Mouse (Mus musculus) MEL (cell line): Measurements from ENCODE around the gene Gm49387.

Experiments
- CTCF ChIP-seq, 3 experiments: IDR thresholded peaks in 2 of 3; conservative IDR thresholded peaks in 1 of 3; 2 replicates each; pipeline ENCODE4 v1.5.1; 2011 to 2012; ENCODE audit warnings: low read length in 3 of 3, low read depth in 2 of 3, mild to moderate bottlenecking in 2 of 3, improper control_type of control experiment in 1 of 3, inconsistent platforms in 1 of 3, mixed read lengths in 1 of 3, moderate library complexity in 1 of 3; ENCODE audit not compliant: control insufficient read depth in 1 of 3, insufficient read depth in 1 of 3, poor library complexity in 1 of 3, severe bottlenecking in 1 of 3
- E2F4 ChIP-seq: IDR thresholded peaks from 2 replicates; pipeline ENCODE4 v1.6.1; 2011; ENCODE audit warnings: low read depth, low read length, improper control_type of control experiment, borderline replicate concordance
- ELF1 ChIP-seq: IDR thresholded peaks from 2 replicates; pipeline ENCODE4 v1.6.1; 2014; ENCODE audit warnings: low read depth, mild to moderate bottlenecking, inconsistent platforms, low read length, improper control_type of control experiment, moderate library complexity
- EP300 ChIP-seq, 2 experiments: IDR thresholded peaks; 2 replicates each; pipeline ENCODE4 v1.6.1; 2011; ENCODE audit warnings: improper control_type of control experiment in 2 of 2, low read length in 2 of 2, low read depth in 1 of 2, mild to moderate bottlenecking in 1 of 2
- GATA1 ChIP-seq: IDR thresholded peaks from 2 replicates; pipeline ENCODE4 v1.6.1; 2011; ENCODE audit warnings: low read depth, low read length, improper control_type of control experiment
- JUND ChIP-seq: IDR thresholded peaks from 2 replicates; pipeline ENCODE4 v1.6.1; 2011; ENCODE audit warnings: low read depth, mild to moderate bottlenecking, improper control_type of control experiment, low read length
- MAFK ChIP-seq: IDR thresholded peaks from 2 replicates; pipeline ENCODE4 v1.6.1; 2011; ENCODE audit warnings: low read depth, mild to moderate bottlenecking, low read length, improper control_type of control experiment, borderline replicate concordance
- POLR2A ChIP-seq, 2 experiments: IDR thresholded peaks; 2 replicates each; pipeline ENCODE4 v1.6.1; 2011 to 2012; ENCODE audit warnings: low read length in 2 of 2, mild to moderate bottlenecking in 2 of 2, control low read depth in 1 of 2, improper control_type of control experiment in 1 of 2, low read depth in 1 of 2, moderate library complexity in 1 of 2; ENCODE audit not compliant: control insufficient read depth in 1 of 2, insufficient read depth in 1 of 2, poor library complexity in 1 of 2
- SIN3A ChIP-seq: IDR thresholded peaks from 2 replicates; pipeline ENCODE4 v1.6.1; 2012; ENCODE audit warnings: low read length, improper control_type of control experiment, inconsistent platforms
- TAL1 ChIP-seq: IDR thresholded peaks from 2 replicates; pipeline ENCODE4 v1.6.1; 2012; ENCODE audit warnings: mild to moderate bottlenecking, inconsistent platforms, low read length, moderate library complexity, mixed read lengths

GRCm38 (mm10) chr14:31604916-31605315 lies 35.8 kb downstream of the Gm49387 start:
- TF ChIP-seq MAFK (no peak), CTCF (IDR thresholded peaks at IDR 0.05 in 2 of 3, conservative IDR thresholded peaks at IDR 0.05 in 1 of 3; ENCODE audit: control insufficient read depth in 1 of 3, insufficient read depth in 1 of 3, low read depth in 2 of 3, low read length in 3 of 3, poor library complexity in 1 of 3, severe bottlenecking in 1 of 3) (peak; percentile 9 to 48 (median 33); a peak in 4 of 6 replicates), E2F4 (no peak), EP300 (IDR thresholded peaks at IDR 0.05; ENCODE audit: low read depth in 1 of 2, low read length in 2 of 2) (no peak), GATA1 (no peak), POLR2A (IDR thresholded peaks at IDR 0.05; ENCODE audit: control insufficient read depth in 1 of 2, insufficient read depth in 1 of 2, low read depth in 1 of 2, low read length in 2 of 2, poor library complexity in 1 of 2) (no peak), JUND (no peak), ELF1 (no peak), TAL1 (no peak), SIN3A (no peak)
